Mouse (Mus musculus) CD8-positive naive resting alpha-beta T cell, adult 2 months (primary cell): Measurements from ENCODE around the gene Gm20715.
"Not testable (repeated sequence)": the region's sequence is repeated elsewhere in the genome, so short reads cannot be mapped to it uniquely, and the experiment has no call there.

Source experiments
- DNase-seq, 2 experiments: peaks; one replicate each; pipeline ENCODE4 v3.0.0; 2022; ENCODE audit warnings: low read depth in 2 of 2, low spot score in 2 of 2

Gene Gm20715

DNA sequence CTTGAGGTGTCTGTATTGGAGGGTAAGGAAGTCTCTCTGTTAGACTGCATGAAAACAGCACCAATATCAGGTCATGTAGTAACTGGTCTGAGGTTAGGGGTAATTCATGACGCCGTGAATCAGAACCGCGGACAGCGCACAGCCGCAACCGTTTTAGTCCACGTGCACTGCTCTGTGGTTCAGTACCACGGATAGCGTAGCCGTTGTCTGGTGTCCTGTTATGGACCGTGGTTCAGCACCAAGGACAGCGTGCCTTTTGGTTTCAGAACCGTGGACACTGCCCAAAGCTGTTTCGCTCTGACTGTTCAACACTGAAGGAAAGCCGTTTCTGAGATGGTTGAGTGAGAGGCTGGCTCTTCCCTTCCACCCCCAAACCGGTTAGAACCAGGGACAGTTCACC lies at the start of gene Gm20715:
Gm20715 (plus strand) TSS at position 235 of the 400 bp plus-strand sequence.
- peak in 1 of 2 experiments; percentile 18 for DNase-seq

GRCm38 (mm10) chr7:6360477-6361060 lies 49.5 kb upstream of the Gm20715 start:
- no peak for DNase-seq

DNA sequence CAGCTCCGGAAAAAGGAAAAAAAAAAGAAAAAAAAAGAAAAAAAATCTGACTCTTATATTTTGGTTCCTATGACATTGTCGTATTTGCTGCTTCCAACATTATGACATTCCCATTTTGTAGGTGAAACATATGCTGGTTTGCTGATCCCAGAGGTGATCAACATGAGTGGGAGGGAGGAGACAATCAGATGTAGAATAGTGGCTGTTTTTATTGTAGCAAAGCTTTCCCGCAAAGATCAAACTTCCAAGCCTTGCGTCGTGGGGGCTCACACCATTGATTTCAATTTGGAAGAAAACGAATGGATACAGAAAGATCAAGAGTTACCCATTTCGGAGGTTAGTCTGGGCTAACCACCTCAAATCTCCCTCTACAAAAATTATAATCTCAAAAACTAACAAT lies 48.3 kb upstream of the Gm20715 start:
- DNase-seq, result no peak

- peak; percentile 96 to 98 for DNase-seq
Measured at GRCm38 (mm10) chr7:6362268-6363046, 47.6 kb upstream of the Gm20715 start.

GRCm38 (mm10) chr7:6363047-6363488 lies 47.0 kb upstream of the Gm20715 start, which contains the start of gene Zfp78:
Gene Zfp78, plus strand, starts transcription at chr7:6363280.
- no peak for DNase-seq

DNA sequence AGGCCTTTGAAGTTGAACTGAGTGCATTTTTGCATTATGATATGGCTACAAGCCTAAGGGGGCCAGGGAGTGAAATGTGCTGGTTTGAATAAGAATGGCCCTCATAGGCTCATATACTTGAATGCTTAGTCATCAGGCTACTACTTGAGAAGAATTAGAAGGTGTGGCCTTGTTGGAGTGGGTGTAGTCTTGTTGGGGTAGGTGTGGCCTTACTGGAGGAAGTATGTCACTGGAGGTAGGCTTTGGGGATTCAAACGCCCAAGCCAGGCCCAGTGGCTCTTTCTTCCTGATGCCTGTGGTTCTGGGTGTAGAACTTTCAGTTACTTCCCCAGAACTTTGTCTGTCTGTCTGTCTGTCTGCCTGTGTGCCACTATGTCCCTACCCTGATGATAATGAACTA lies 45.3 kb upstream of the Gm20715 start:
- no peak for DNase-seq

DNA sequence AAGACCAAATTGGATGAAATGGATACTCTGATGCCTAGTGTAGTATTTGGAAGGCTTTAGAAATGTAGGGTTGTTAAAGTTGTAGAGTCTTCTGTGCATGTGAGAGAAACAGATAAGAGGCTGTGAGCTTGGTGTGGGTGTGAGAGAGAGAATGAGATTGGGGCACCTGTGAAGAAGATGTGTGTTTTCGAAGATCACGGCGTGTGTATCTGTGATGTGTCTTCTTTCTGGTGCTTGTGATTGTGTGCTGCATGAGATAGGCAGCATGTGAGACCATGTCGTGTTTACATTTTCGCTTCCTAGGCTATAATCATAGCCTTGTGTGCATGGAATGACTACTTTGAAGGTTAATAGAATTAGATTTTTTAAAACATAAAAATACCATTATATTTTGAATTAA lies 42.9 kb upstream of the Gm20715 start:
- DNase-seq, result no peak

DNA sequence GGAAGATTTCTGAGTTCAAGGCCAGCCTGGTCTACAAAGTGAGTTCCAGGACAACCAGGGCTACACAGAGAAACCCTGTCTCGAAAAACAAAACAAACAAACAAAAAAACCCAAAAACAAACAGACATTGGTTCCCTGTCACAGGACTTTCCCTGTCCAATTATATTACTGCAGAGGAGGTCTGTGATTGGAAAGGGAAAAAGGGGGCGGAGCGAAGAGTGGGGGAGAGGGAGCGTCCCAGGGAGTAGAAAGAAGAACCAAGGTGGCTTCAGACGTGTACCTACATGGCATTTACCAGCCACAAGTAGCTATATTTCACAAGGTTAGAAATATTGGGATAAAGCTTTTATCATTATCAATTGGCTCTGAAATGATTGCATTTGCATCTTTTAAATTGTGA lies 41.9 kb upstream of the Gm20715 start:
- DNase-seq, result not testable (repeated sequence)

DNA sequence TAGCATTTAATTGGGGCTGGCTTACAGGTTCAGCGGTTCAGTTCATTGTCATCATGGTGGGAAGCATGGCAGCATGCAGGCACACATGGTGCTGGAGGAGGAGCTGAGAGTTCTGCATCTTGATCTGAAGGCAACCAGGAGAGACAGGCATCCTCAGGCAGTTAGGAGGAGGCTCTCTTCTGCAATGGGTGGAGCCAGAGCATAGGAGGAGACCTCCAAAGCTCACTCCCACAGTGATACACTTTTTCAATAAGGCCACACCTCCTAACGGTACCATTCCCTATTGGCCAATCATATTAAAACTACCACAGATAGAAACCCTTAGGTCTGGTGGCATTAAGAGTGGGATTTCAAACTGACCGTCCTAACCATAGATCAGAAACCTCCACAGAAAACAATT lies 40.6 kb upstream of the Gm20715 start:
- no peak for DNase-seq

DNA sequence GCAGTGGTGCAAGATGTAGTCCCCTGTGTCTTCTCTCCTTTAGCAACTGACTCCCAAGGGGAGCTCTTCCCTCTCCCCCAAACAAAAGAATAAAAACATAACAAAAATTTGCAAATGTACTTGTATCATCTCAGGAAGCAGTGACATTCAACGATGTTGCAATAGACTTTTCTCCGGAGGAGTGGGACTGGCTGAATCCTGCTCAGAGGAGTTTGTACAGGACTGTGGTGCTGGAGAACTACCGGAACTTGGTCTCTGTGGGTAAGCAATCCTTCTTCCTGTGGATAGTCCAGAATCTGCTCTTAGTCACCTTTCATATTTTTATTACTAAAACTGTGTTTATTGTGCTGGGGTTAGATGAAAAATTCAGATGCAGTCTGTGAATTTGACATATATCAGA lies 37.1 kb upstream of the Gm20715 start:
- no peak for DNase-seq

- no peak for DNase-seq
Measured at GRCm38 (mm10) chr7:6378441-6378840, 31.6 kb upstream of the Gm20715 start.

DNA sequence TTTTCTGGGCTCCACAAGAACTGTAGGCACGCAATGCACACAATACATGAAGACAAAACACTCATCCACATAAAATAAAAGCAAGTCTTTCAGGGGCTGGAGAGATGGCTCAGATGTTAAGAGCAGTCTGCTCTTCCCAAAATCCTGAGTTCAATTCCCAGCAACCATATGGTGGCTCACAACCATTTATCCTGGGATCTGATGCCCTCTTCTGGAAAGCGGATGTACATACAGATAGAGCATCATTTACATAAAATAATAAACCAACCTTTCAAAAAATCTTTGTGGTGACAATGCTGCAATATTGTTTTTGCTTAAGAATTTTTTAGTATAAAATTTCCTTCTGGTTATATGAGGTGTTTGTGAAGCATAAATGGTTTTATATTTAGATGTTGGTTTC lies 28.6 kb upstream of the Gm20715 start:
- DNase-seq, result no peak

DNA sequence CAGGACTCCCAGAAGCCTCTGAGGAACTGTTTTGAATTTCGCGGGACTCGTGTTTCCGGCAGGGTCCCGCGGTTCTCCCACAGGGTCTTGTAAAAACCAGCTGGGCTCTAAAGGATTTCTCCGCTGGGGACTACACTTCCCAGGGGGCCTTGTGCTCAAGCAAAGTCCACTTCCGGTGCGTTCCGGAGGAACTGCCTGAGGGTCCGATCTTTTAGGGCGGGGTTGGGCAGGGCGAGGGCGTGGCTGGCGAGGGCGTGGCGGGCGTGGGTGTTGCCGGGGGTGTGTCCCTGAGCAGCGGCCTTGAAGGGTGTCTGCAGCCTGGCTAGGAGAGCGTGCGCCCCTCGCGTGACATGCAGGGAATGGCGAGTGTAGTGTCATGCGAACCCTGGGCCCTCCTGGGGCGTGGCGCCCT lies 27.0 kb upstream of the Gm20715 start, which contains the start of gene Zfp28:
Zfp28 (plus strand) TSS at position 252 of the 412 bp plus-strand sequence.
- peak; percentile 79 to 81 for DNase-seq

DNA sequence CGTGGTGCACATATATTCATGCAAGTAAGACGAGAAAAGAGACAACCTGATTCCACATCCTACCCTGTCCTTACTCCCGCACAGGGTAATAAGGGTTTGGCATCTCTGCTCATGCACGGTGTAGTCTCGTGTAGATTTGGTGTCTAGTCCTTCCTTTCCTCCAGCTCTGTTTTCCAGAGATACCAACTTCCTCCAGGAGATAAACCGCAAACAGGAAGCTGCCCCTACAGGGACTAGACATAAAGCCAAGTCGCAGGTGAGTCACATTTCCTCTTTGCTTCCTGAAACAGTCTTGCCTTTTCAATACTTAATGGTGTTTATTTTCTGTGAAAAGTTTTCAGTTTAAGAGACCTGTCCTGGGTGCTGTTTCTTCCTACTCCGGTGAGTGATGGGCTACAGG lies 26.1 kb upstream of the Gm20715 start:
- DNase-seq, result no peak

- DNase-seq, result no peak
Measured at GRCm38 (mm10) chr7:6386995-6387394, 23.1 kb upstream of the Gm20715 start.

DNA sequence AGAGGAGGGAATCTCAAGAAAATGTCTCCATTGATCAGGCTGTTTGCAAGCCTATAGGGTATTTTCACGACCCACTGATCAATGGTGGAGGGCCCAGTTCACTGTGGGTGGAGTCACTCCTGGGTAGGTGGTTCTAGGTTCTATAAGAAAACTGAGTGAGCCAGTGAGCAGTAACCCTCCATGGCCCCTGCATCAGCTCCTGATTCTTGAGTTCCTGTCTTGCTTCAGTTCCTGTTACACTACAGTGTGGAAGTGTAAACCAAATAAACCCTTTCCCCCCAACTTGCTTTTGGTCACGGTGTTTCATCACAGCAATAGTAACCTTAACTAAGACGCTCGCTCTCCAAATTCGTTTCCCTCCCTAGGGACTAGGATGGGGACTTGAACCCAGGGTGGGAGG lies 21.1 kb upstream of the Gm20715 start:
- DNase-seq, result no peak

DNA sequence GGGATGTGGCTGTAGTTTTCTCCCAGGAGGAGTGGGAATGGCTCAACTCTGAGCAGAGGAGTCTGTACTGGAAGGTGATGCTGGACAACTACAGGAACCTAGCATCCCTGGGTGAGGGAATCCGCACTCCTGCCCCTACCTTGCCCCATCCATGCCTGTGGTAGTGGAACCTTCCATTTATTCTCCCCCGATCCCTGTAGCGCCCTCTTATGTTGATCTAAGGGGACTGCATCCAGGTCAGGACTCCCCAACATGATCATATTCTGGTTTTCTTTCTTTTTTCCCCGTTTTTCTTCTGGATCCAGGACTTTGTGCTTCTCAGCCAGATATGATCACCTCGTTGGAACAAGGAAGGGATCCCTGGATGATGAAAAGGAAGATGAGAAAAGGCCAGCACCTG lies 20.6 kb upstream of the Gm20715 start:
- no peak for DNase-seq

DNA sequence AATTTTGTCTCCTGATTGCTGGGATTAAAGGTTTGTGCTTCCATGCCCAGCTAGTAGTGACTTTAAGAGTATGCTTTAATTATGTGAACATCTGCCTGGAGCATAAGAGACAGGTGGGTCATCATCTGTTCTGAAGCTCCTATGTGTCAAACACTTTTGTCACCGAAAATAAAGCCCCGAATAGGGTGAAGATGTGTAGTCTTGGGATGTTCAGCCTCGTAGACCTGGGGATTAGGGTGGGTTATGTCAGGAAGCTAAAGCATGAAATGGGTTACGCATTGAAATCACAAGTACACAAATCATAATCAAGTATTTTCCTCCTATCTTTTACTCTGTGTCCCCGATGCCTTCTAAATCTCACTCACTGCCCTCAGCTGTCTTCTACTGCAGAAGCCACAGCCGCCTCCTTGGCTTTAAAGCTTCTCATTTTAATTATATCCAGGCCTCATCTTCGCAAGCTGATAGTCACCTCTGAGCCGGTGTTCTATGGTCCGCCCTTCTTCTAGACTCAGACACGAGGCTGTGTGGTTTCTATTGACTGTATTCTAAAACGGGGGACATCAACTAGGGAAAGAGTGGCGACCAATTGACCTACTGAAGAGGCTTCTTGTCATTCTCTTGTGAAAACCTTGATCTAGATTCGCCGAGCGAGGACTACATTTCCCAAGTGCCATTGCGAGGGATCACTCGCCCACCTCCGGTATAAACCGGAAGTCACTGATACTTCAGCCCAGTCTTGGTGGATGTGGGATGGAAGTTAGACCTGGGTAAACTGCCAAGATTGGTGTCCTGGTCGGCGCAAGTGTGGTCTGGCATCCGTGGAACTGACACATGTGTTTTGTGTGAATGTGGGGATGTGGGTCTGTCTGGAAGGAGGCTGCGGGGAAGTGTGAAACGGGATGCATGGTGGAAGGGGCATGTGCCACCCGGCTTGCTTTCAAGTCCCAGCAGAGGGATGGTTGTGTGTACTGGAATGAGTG lies 11.8 kb upstream of the Gm20715 start, which contains the start of gene Smim17:
Smim17 (plus strand) TSS at position 720 of the 980 bp plus-strand sequence.
- DNase-seq, result peak; percentile 35 to 51

- DNase-seq, result no peak
Measured at GRCm38 (mm10) chr7:6414626-6415441, 4.8 kb downstream of the Gm20715 start.

- no peak for DNase-seq
Measured at GRCm38 (mm10) chr7:6415442-6415787, 5.3 kb downstream of the Gm20715 start.

DNA sequence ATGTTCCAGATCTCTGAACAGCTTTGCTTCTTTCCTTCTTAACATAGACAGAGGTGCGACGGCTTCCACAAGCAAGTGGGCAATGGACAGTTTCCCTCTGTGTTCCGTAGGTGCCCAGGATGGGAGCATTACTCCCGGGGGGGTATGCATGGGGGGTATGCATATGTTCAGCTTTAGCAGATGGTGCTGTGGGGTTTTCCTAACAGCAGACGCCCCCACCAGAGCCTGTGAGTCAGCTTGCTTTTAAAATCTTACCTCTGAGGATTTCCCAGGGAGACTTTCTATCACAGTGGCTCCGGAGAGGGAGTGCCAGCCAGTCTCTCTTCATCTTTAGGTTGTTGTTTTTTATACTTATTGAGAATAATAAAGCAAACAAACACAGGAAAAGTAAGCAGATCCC lies 9.8 kb downstream of the Gm20715 start:
- DNase-seq, result no peak
